Mouse (Mus musculus): ENCODE measurements around the gene Arid1b.
A peak's percentile ranks its signal among the peaks of the same experiment; 100 is the strongest.

The Arid1b gene

GRCm38 (mm10) chr17:5196508-5196907 lies 202.4 kb downstream of the Arid1b start:
- no peak for DNase-seq

DNA sequence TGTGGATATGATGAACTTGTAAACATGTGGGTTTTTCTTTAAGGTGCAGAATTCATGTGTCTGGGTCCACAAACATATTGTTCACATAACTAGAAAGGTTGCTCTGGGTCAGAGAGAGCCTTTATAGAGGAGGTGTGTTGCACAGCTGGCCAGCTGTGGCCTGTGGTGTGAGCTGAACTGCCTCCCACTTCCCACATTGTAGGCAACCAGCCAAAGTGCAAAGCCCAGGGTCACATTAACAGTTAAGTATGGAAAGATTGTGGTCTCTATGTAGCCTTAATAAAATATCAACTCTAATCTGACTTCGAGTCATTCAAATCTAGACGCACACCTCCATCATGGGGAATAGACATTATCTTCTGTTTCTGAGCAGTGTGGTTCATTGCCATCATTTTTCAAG lies 203.0 kb downstream of the Arid1b start:
- DNase-seq: no peak

DNA sequence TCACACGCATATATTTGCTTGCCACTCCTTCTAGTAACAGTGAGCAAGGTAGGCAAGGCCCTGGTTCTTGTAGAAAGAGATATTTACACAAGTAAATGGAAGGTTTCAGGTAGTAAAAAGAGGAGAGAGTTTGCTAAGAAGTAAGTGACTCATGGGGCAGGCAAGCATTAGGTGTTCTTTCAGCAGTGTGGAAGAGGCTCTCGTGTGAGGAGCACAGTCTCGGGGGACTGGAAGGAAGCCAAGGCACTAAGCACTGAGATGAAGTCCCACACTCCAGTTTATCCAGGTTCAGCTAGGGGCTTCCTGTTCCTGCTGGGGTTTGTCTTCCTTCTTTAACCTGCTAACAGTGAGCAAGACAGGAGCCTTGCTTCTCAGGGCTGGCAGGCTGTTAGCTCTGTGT lies 203.6 kb downstream of the Arid1b start:
- DNase-seq: no peak

- no peak for DNase-seq
Measured at GRCm38 (mm10) chr17:5198252-5198651, 204.1 kb downstream of the Arid1b start.

DNA sequence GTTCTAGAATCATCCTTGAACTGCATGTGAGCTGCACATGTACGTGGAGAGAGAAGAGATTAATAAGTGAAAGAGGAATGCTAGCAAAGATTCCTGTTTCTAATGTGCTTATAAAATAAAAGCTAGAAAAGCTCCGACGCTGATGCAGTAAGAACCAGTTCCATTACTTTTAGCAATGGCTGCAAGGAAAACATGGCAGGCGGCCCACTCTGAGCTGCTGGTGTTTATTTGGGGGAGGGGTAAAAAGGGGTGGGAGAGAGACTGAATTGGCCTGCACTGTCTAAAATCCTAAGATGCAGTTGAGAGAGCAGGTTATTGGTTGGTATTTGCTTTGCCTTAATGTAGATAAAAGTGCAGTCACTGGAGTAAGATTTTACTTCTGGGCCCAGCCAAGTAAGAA lies 204.7 kb downstream of the Arid1b start:
- DNase-seq: no peak

DNA sequence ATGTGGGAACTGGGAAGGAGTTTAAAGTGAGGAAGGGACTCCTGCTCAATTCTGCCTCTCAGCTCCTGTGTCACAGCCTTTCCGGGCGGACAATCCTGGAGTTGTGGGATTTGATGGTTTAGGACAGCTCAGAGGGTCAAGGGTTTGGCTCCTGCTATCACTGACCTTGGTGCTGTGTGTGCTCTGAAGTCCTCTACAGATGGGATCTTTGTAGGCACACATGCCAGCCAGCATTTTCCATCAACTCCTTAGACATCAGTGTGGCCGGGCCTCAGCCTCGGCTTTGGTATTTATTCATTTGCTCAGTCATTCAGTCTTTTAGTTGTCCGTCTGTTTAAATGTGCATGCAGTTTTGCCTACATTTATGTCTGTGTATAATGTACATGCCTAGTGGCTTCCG lies 206.5 kb downstream of the Arid1b start:
- no peak for DNase-seq

GRCm38 (mm10) chr17:5201859-5202598 lies 207.9 kb downstream of the Arid1b start:
- DNase-seq: peak; percentile 90

GRCm38 (mm10) chr17:5202756-5203155 lies 208.6 kb downstream of the Arid1b start:
- no peak for DNase-seq

DNA sequence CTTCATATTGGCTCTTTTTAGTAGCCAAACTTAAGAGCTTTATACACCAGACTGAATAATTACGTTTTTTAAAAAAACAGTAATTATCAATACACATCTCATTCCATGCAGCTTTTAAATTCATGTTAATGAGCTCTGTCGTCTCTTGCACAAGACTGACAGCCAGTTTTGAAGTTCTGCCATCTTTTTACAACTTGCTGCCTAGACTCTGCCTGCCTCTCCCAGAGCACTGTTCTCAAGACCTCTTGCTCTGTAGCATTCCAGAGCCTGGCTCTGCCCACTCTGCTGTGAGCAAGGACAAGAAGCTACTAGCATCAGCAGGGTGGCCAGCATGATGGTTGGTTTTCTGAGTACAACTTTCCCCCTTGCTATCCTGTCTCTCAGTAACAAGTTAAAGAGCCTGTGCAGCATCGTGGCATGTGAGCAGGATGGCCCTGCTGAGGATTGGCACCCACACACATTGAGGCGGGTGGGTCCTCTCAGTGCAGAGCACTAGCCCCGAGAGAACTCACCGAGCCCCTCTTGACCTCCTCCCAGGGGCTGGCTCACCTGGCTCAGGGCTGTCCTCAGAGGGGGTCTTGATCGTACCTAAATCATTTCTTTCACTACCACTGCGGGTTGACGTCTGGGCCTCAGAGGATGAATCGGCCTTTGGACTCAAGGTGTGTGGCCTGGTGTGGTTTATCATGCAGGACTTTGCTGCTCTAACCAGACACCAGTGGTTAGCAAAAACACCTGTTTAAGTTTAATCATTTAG lies 209.4 kb downstream of the Arid1b start:
- no peak for DNase-seq

- DNase-seq: no peak
Measured at GRCm38 (mm10) chr17:5204103-5204665, 210.1 kb downstream of the Arid1b start.

- peak; percentile 31 for DNase-seq
Measured at GRCm38 (mm10) chr17:5205163-5205581, 211.0 kb downstream of the Arid1b start.

DNA sequence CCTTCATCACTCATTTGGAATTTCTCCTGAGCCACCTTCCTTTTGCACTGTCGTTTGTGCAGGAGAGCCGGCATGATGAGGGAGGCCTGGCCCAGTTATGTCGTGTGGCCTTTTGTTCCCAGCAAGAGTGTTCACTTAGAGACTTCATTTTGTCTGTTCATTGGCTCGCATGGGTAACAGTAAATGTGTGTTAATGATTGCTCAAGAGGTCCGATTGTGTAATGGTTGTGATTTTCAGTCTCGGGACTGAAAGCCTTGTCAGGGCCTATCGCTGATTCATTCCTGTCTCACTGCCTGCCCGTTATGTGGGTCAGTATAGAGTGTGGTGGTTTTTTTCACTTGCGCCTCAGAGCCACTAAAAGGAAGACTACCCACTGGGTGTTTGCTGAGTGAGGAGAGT lies 212.6 kb downstream of the Arid1b start:
- peak; percentile 89 for DNase-seq

GRCm38 (mm10) chr17:5207881-5208280 lies 213.7 kb downstream of the Arid1b start:
- DNase-seq: peak; percentile 69

- DNase-seq: peak; percentile 67
Measured at GRCm38 (mm10) chr17:5208362-5208761, 214.2 kb downstream of the Arid1b start.

DNA sequence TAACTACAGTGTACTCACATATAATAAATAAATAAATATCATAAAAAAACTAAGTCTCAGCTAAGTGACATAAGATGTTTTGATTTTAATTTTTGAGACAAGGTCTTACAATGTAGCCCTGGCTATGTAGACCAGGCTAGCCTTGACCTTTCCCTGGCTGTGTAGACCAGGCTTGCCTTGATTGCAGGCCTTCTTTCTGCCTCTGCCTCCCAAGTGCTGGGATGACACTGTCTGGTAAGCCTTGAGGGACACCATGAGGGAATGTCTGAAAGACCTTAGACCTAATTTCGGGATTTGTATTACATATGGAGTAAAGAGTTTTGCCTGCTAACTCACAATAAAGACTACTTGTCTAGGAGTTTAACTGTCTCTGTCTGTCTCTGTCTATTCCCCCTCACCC lies 214.9 kb downstream of the Arid1b start:
- DNase-seq: no peak

DNA sequence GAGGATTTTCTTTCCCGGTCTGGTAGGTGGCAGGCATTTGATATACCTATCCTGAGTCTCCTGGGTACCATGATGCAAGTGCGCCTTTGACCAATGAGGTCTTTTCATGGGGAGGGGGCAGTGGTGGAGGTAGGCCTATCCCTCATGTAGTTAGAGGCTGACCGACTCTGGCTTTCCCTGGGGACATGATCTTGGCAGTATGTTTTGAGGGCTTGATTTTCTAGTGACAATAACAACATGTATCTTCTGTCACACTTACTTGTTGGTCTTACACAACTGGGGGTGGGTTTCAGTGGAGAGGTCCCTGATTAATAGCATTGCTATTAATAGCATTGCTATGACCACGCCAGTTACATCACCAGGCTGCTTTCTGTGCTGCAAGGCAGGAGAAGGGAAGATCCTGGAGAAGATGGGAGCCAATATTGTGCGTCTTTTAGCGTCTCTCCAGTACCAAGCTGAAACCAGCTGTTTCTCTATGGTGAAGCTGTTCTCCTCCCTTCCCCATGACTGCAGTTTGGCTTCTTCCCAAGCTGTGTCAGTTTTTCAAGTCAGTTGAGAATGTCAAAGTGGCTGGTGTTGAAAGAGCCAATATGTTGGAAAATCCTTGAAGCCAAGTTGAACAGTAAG lies 216.1 kb downstream of the Arid1b start:
- DNase-seq: peak; percentile 76

DNA sequence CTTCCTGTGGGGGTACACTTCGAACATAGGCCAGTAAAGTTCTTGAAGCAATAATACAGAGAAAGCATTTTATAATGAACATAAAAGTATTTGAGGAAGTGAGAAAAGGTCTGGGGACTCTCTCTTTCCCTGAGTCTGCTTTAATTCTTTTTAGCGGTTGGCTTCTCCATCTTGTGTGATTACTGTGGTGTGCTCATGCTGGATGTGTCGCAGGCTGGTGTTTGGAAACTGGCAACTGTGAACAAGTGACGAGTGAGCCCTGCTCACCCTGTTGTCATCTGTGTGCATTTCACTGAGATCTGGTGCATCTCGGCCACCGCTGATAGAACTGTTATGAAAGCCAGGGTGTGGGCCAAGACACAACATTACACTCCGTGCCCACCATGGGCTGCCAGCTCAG lies 216.8 kb downstream of the Arid1b start:
- DNase-seq: peak; percentile 27

DNA sequence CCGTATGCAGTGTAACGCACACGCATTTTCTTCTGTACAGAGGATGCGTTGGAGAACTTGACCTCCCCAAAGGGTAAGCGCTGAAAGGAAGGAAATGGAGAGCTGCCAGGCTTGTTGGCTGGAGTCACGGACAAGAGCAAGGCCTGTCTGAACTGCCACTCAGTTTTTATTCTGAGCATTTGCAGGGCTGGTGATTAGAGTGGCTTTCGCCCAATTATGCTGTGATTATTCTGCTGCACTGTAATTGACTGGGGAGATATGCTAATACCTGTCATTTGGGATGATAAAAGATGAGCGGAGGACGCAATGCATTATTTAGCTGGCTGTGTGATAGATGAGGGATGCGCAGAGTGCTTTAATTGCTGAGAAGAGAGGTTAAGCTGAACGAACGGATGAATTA lies 218.0 kb downstream of the Arid1b start:
- peak; percentile 60 for DNase-seq

DNA sequence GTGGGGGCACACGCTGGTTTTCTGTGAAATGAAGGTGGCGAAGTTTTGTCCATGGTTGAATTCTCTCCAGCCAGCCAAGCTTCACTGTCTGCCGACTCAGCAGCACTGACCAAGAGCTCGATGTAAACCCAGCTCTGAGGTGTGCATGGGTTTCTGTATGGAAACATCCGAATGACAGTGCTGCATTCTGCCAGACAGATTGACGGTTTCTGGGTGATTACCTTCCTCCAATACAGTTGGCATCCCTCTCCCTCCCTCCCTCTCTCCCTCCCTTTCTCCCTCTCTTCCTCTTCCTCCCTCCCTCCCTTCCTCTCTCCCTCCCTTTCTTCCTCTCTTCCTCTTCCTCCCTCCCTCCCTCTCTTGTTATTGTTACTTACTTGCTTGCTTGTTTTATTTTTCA lies 219.3 kb downstream of the Arid1b start:
- no peak for DNase-seq

- no peak for DNase-seq
Measured at GRCm38 (mm10) chr17:5215352-5215751, 221.2 kb downstream of the Arid1b start.

- DNase-seq: peak; percentile 71
Measured at GRCm38 (mm10) chr17:5216965-5217546, 222.9 kb downstream of the Arid1b start.

DNA sequence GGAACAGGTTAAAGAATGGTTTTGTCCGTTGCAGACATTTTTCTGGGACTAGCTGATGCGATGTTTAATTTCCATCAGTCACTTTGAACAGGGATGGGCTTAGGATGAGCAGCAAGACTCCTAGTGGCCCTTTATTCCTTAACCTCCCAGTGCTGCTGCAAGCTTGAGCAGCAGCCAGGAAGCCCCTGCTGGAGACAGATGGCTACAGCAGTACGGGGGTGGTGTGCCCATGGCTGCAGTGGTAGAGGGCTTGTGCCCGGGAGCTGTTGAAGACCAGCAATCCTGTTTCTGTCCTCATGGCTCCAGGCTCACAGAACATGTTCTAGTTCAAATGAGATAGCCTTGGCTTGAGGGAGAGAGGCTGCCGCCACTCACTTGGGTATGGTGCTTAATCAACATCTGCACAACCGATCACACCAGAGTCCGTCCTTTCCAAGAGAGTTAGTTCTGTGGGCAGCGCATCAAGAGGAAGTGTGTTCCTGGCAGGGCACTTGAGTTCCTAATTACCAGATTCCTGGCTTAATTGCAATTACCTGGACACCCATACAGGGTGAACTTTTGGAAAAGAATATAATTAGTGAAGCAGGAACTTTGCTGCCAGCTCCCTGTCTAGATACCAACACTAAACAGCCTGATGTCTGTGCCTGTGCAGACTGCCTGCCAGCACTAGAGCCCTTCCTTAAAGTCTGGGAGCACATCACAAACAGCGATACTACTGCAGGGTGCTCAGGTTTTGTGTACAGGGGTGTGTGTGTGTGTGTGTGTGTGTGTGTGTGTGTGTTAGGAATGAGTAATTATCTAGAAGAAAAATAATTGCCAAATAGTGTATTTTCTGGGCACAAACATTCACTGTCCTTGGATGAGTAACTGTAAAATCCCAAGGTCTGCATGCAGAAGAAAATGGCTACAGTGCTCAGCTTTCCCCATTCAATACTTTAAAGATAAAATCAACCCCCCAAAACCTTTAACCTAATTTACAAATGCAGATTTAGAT lies 224.0 kb downstream of the Arid1b start:
- DNase-seq: no peak
